Mouse (Mus musculus) heart, embryonic 11.5 days (tissue): ENCODE data around the gene Dlx2. TPM values are rescaled to one million over a fixed set of nuclear protein-coding genes. Genes with fewer than 3 reads are reported as not detected.
A peak's percentile ranks its signal among the peaks of the same experiment; 100 is the strongest.

ENCODE experiments used
- ATAC-seq: fragments of 200-750 bp; cut with Nextera tagmentation; replicated peaks from 2 replicates; pipeline ENCODE4 v1.8.0; 2017; ENCODE audit warnings: moderate library complexity; ENCODE audit not compliant: insufficient number of reproducible peaks, low FRiP score, low TSS enrichment
- H3K27ac ChIP-seq: fragments of 300-500 bp; sonication (generic); 2 replicates; pipeline ENCODE4 v1.5.1; 2014; ENCODE audit warnings: mild to moderate bottlenecking, low read depth, low read length
- H3K27me3 ChIP-seq: fragments of 300-500 bp; sonication (generic); 2 replicates; pipeline ENCODE4 v1.6.1; 2014; ENCODE audit warnings: mild to moderate bottlenecking, low read length, mixed read lengths; ENCODE audit not compliant: control insufficient read depth, insufficient read depth
- H3K36me3 ChIP-seq: fragments of 300-500 bp; sonication (generic); 2 replicates; pipeline ENCODE4 v1.6.1; 2014; ENCODE audit warnings: mild to moderate bottlenecking, low read length, moderate library complexity, mixed read lengths; ENCODE audit not compliant: control insufficient read depth, insufficient read depth
- H3K4me1 ChIP-seq: fragments of 300-500 bp; sonication (generic); 2 replicates; pipeline ENCODE4 v1.6.1; 2014; ENCODE audit warnings: low read length; ENCODE audit not compliant: control insufficient read depth, insufficient read depth
- H3K4me2 ChIP-seq: fragments of 300-500 bp; sonication (generic); 2 replicates; pipeline ENCODE4 v1.6.1; 2014; ENCODE audit warnings: mild to moderate bottlenecking, moderate library complexity
- H3K4me3 ChIP-seq: fragments of 300-500 bp; sonication (generic); 2 replicates; pipeline ENCODE4 v1.5.1; 2014; ENCODE audit warnings: low read depth, low read length
- H3K9ac ChIP-seq: fragments of 300-500 bp; sonication (generic); 2 replicates; pipeline ENCODE4 v1.6.1; 2014; ENCODE audit warnings: mild to moderate bottlenecking, low read depth, low read length, moderate library complexity
- H3K9me3 ChIP-seq: fragments of 300-500 bp; sonication (generic); replicated peaks from 2 replicates; pipeline ENCODE4 v1.6.1; 2016; ENCODE audit warnings: low read length; ENCODE audit not compliant: control insufficient read depth
- WGBS: fragments of 180-500 bp; shearing (Covaris S2); extraction: QIAGEN DNeasy Blood & Tissue Kit; methylation state at CpG from one replicate; pipeline ENCODE4 v1.1.7; 2014; ENCODE audit not compliant: insufficient replicate concordance; 5-methylcytosine and 5-hydroxymethylcytosine counted together
- polyA plus RNA-seq: library from polyadenylated mRNA; unstranded; fragments of >200 nt; fragmentation: Nextera tagmentation; extraction: Ambion mirVana; gene quantifications from 2 replicates; pipeline ENCODE4 v1.2.1, GENCODE M21; 2014

Dlx2 gene
- polyA plus RNA-seq, 1 experiment from 2014 or later = 1.3 TPM

GRCm38 (mm10) chr2:71531990-71532970 is 14.3 kb downstream of the Dlx2 start:
- Histone ChIP-seq H3K4me2 (no peak overlapping the region), H3K9me3 (no peaks in the 10 kb centered on the region), H3K27ac (no peak overlapping the region)

GRCm38 (mm10) chr2:71531124-71531590 is 15.4 kb downstream of the Dlx2 start:
- Histone ChIP-seq H3K4me1 (peaks cover 16% of the 10 kb centered on the region), H3K4me2 (peak overlapping the region; percentile 14; the same call in 1 of the 2 replicates), H3K4me3 (peak overlapping the region; percentile 55), H3K27me3 (peaks cover 92% of the 10 kb centered on the region), H3K9me3 (no peaks in the 10 kb centered on the region), H3K36me3 (no peaks in the 10 kb centered on the region), H3K27ac (no peak overlapping the region), H3K9ac (no peak overlapping the region)
- ATAC-seq = no peak
- 0% methylated on average over 12 of the region's 12 CpGs for WGBS

More at GRCm38 (mm10) chr2:71531990-71532970, 14.3 kb downstream of the Dlx2 start:
- no peak for ATAC-seq
- Histone ChIP-seq H3K27me3 (peaks cover 92% of the 10 kb centered on the region), H3K36me3 (no peaks in the 10 kb centered on the region), H3K9ac (no peak overlapping the region), H3K4me3 (no peak overlapping the region), H3K4me1 (peaks cover 16% of the 10 kb centered on the region)
- WGBS = under 1% methylated on average over 43 of the region's 43 CpGs

GRCm38 (mm10) chr2:71530391-71531123 is 16.0 kb downstream of the Dlx2 start:
- Histone ChIP-seq H3K4me3 (peak overlapping the region; percentile 55), H3K27ac (no peak overlapping the region), H3K9me3 (no peaks in the 10 kb centered on the region), H3K9ac (no peak overlapping the region), H3K36me3 (no peaks in the 10 kb centered on the region), H3K27me3 (peaks cover 94% of the 10 kb centered on the region), H3K4me2 (peak overlapping the region; percentile 96), H3K4me1 (peaks cover 16% of the 10 kb centered on the region)
- 2% methylated on average over 34 of the region's 34 CpGs for WGBS
- ATAC-seq = no peak

- no peaks in the 10 kb centered on the region for H3K9me3 ChIP-seq
- peak overlapping the region; percentile 55 for H3K4me3 ChIP-seq
- H3K27ac ChIP-seq = peak overlapping the region; percentile 42; the same call in 1 of the 2 replicates
- H3K27me3 ChIP-seq = peaks cover 95% of the 10 kb centered on the region
- H3K9ac ChIP-seq = 0 out of 2 replicates have a peak overlapping the region, but pooled peaks have one; percentile 1
- peak; percentile 82 for ATAC-seq
- peak overlapping the region; percentile 96 for H3K4me2 ChIP-seq
- peaks cover 16% of the 10 kb centered on the region for H3K4me1 ChIP-seq
- WGBS = under 1% methylated on average over 56 of the region's 60 CpGs
- H3K36me3 ChIP-seq = no peaks in the 10 kb centered on the region
Measured at GRCm38 (mm10) chr2:71529511-71530351, 16.8 kb downstream of the Dlx2 start.

GRCm38 (mm10) chr2:71528714-71529510 is 17.6 kb downstream of the Dlx2 start:
- no peak overlapping the region for H3K27ac ChIP-seq
- H3K9me3 ChIP-seq = no peaks in the 10 kb centered on the region
- peak overlapping the region; percentile 55 for H3K4me3 ChIP-seq
- no peaks in the 10 kb centered on the region for H3K36me3 ChIP-seq
- 2% methylated on average over 53 of the region's 57 CpGs for WGBS
- peaks cover 16% of the 10 kb centered on the region for H3K4me1 ChIP-seq
- H3K9ac ChIP-seq = peak overlapping the region; percentile 1; the same call in 1 of the 2 replicates
- H3K27me3 ChIP-seq = peaks cover 94% of the 10 kb centered on the region
- ATAC-seq = peak; percentile 19; the same call in 1 of the 2 replicates
- peak overlapping the region; percentile 96 for H3K4me2 ChIP-seq

- H3K36me3 ChIP-seq = no peaks in the 10 kb centered on the region
- no peak within 1 kb of the TSS for H3K9ac ChIP-seq
- 2% methylated on average over 26 of the region's 26 CpGs for WGBS
Measured at GRCm38 (mm10) chr2:71528014-71528713, 18.4 kb downstream of the Dlx2 start, which contains the start of gene Dlx1. TSS of gene Dlx1 (plus strand) at chr2:71528113.

GRCm38 (mm10) chr2:71527323-71528013 is 19.1 kb downstream of the Dlx2 start:
- Histone ChIP-seq H3K36me3 (no peaks in the 10 kb centered on the region), H3K4me2 (no peak overlapping the region), H3K27me3 (peaks cover 94% of the 10 kb centered on the region), H3K9ac (no peak overlapping the region), H3K9me3 (no peaks in the 10 kb centered on the region), H3K27ac (no peak overlapping the region), H3K4me3 (no peak overlapping the region), H3K4me1 (peaks cover 16% of the 10 kb centered on the region)
- 2% methylated on average over 24 of the region's 24 CpGs for WGBS
- ATAC-seq = no peak

More at GRCm38 (mm10) chr2:71528014-71528713, 18.4 kb downstream of the Dlx2 start, which contains the start of gene Dlx1:
- peak within 1 kb of the TSS; percentile 55 for H3K4me3 ChIP-seq
- H3K4me1 ChIP-seq = peaks cover 16% of the 10 kb centered on the region
- H3K9me3 ChIP-seq = no peaks in the 10 kb centered on the region
- H3K27ac ChIP-seq = no peak within 1 kb of the TSS
- H3K4me2 ChIP-seq = peak within 1 kb of the TSS; percentile 96
- no peak for ATAC-seq
- peaks cover 95% of the 10 kb centered on the region for H3K27me3 ChIP-seq
